9 mouse cellular contexts compared by ENCODE assay signal in genomic region chr2:117389925-117390892, GRCm38 (mm10). TPM values are rescaled to one million over a fixed set of nuclear protein-coding genes. Genes with fewer than 3 reads are reported as not detected.
DNase-seq lines count a peak whose midpoint lies in the region; ATAC-seq lines count a peak whose summit lies in the region.
"Had no signal": no experiment of that assay in that cellular context is flagged by ENCODE, and none has a peak within 500 bp of the region (broad histone marks: within the 10 kb centered on the region; RNA-seq: fewer than 3 reads in every experiment).

No protein-coding gene starts in this region.

- no peaks in the 10 kb centered on the region for H3K36me3 ChIP-seq in forebrain, embryonic 13.5 days (ENCODE audit: poor library complexity, severe bottlenecking)
- H3K36me3 ChIP-seq in forebrain, embryonic 10.5 days (replicated peaks) = no peaks in the 10 kb centered on the region

- no peaks in the 10 kb centered on the region for H3K27me3 ChIP-seq in forebrain, embryonic 13.5 days
- H3K27me3 ChIP-seq in forebrain, embryonic 10.5 days (ENCODE audit: poor library complexity, severe bottlenecking) = no peaks in the 10 kb centered on the region

- DNase-seq in forebrain, embryonic 10.5 days (ENCODE audit: extremely low spot score, low spot score) = no peak
- DNase-seq in right cerebral cortex, adult 18-20 months = peak; percentile 65
- no peak for DNase-seq in right cerebral cortex, postnatal 36 days (ENCODE audit: low spot score in 2 of 2)
- DNase-seq in heart, postnatal 14 days = peak; percentile 40 to 50
- DNase-seq in thymus, postnatal 36 days = no peak
- DNase-seq in ovary, postnatal 14 days (ENCODE audit: low spot score) = no peak
- DNase-seq in layer of hippocampus, adult 9-11 months = no peak

- peak; percentile 51 for ATAC-seq in forebrain, embryonic 13.5 days

- H3K4me1 ChIP-seq in forebrain, embryonic 13.5 days = no peaks in the 10 kb centered on the region
- peaks cover 8% of the 10 kb centered on the region; the same call in 1 of the 2 replicates for H3K4me1 ChIP-seq in forebrain, embryonic 10.5 days
- H3K4me1 ChIP-seq: megakaryocyte, embryonic 14.5 days had no signal

- H3K4me3 ChIP-seq in forebrain, embryonic 13.5 days = no peak overlapping the region
- H3K4me3 ChIP-seq in forebrain, embryonic 10.5 days = no peak overlapping the region
- H3K4me3 ChIP-seq: megakaryocyte, embryonic 14.5 days had no signal

- intact Hi-C loops in heart, postnatal 14 days (cut with DNase I) = no loop called here

- no peaks in the 10 kb centered on the region for H3K9me3 ChIP-seq in forebrain, embryonic 13.5 days (replicated peaks)
- no peaks in the 10 kb centered on the region for H3K9me3 ChIP-seq in forebrain, embryonic 10.5 days
- H3K9me3 ChIP-seq: megakaryocyte, embryonic 14.5 days had no signal

- H3K27ac ChIP-seq in forebrain, embryonic 13.5 days = peak overlapping the region; percentile 28
- H3K27ac ChIP-seq in forebrain, embryonic 10.5 days = no peak overlapping the region

- H3K4me2 ChIP-seq in forebrain, embryonic 13.5 days = no peak overlapping the region

- WGBS in forebrain, embryonic 13.5 days = 73% methylated on average over 17 of the region's 17 CpGs
- WGBS in forebrain, embryonic 10.5 days = 86% methylated on average over 17 of the region's 17 CpGs

- H3K9ac ChIP-seq in forebrain, embryonic 13.5 days = no peak overlapping the region

RNA-seq across cellular contexts. Expression of gene Rasgrp1, which starts 47.4 kb away (rescaled TPM):
- polyA plus RNA-seq in forebrain, embryonic 13.5 days (2015; fragmentation: Nextera tagmentation; extraction: Ambion mirVana) = 2.9 and 5.1 TPM in 2 replicates
- 3.6 and 4.8 TPM in 2 replicates for polyA plus RNA-seq in forebrain, embryonic 10.5 days (2016; fragmentation: Nextera tagmentation; extraction: Ambion mirVana)
- total RNA-seq in heart, postnatal 14 days (2021) = 1 to 10 TPM in 1 of 2 experiments, under 1 TPM in 1; 0.69 to 6.2 TPM

Comparison
In these comparisons a context has a peak if more than half of its experiments do, and no peak if none do; other contexts are left out.
1. DNase-seq: peak in right cerebral cortex, adult 18-20 months (single experiment) and heart, postnatal 14 days (2 of 2); none in forebrain, embryonic 10.5 days (single experiment), right cerebral cortex, postnatal 36 days (0 of 2), thymus, postnatal 36 days (0 of 2), ovary, postnatal 14 days (single experiment) and layer of hippocampus, adult 9-11 months (single experiment).